8 mouse cellular contexts compared by ENCODE assay signal in genomic region chr6:94700612-94701011, GRCm38 (mm10). TPM values are rescaled to one million over a fixed set of nuclear protein-coding genes. Genes with fewer than 3 reads are reported as not detected.
A peak's percentile ranks its signal among the peaks of the same experiment; 100 is the strongest.
DNase-seq lines count a peak whose midpoint lies in the region; ATAC-seq and TF ChIP-seq lines count a peak whose summit lies in the region.

No protein-coding gene starts in this region.

- H3K9ac ChIP-seq in heart, adult 2 months (ENCODE audit: low read depth, low read length), result no peak overlapping the region; the same call in 1 of the 2 replicates
- 0 out of 2 replicates have a peak overlapping the region, but pooled peaks have one; percentile 0 for H3K9ac ChIP-seq in intestine, postnatal 0 days (ENCODE audit: low read depth, low read length)
- H3K9ac ChIP-seq in liver, postnatal 0 days (replicated peaks), result no peak overlapping the region
- H3K9ac ChIP-seq in neural tube, embryonic 14.5 days (replicated peaks; ENCODE audit: low read depth, low read length), result no peak overlapping the region

- no peak for TF ChIP-seq CTCF in heart, adult 2 months (IDR thresholded peaks at IDR 0.05)
- TF ChIP-seq CTCF in intestine, postnatal 0 days (IDR thresholded peaks at IDR 0.05; ENCODE audit: low read depth), result no peak
- no peak for TF ChIP-seq CTCF in liver, postnatal 0 days (IDR thresholded peaks at IDR 0.05; ENCODE audit: low read depth)

- peaks cover 5% of the 10 kb centered on the region for H3K4me1 ChIP-seq in heart, adult 2 months (ENCODE audit: control insufficient read depth, insufficient read depth, low read length)
- peaks cover 5% of the 10 kb centered on the region; the same call in 1 of the 2 replicates for H3K4me1 ChIP-seq in intestine, postnatal 0 days (replicated peaks; ENCODE audit: control insufficient read depth, insufficient read depth, low read length)
- peaks cover 12% of the 10 kb centered on the region for H3K4me1 ChIP-seq in liver, postnatal 0 days (ENCODE audit: insufficient read depth)
- 0 out of 2 replicates have a peak, but pooled peaks cover 8% of the 10 kb centered on the region for H3K4me1 ChIP-seq in neural tube, embryonic 14.5 days (ENCODE audit: control insufficient read depth, insufficient read depth, low read length)

- no peaks in the 10 kb centered on the region for H3K36me3 ChIP-seq in heart, adult 2 months (ENCODE audit: control insufficient read depth, insufficient read depth, low read length)
- no peaks in the 10 kb centered on the region for H3K36me3 ChIP-seq in intestine, postnatal 0 days (ENCODE audit: control insufficient read depth, insufficient read depth)
- H3K36me3 ChIP-seq in liver, postnatal 0 days (replicated peaks; ENCODE audit: insufficient read depth, low read length), result no peaks in the 10 kb centered on the region
- no peaks in the 10 kb centered on the region for H3K36me3 ChIP-seq in neural tube, embryonic 14.5 days (ENCODE audit: control insufficient read depth, insufficient read depth, low read length)

- TF ChIP-seq EP300 in heart, adult 2 months (IDR thresholded peaks at IDR 0.05; ENCODE audit: insufficient read depth, low read depth, low read length), result no peak
- no peak for TF ChIP-seq EP300 in liver, postnatal 0 days (IDR thresholded peaks at IDR 0.05; ENCODE audit: low read depth)

- peak overlapping the region; percentile 70 for H3K27ac ChIP-seq in heart, adult 2 months
- peak overlapping the region; percentile 88; the same call in 1 of the 2 replicates for H3K27ac ChIP-seq in intestine, postnatal 0 days (ENCODE audit: low read depth, low read length)
- peak overlapping the region; percentile 53 for H3K27ac ChIP-seq in liver, postnatal 0 days (ENCODE audit: low read depth)
- H3K27ac ChIP-seq in neural tube, embryonic 14.5 days (ENCODE audit: low read depth, low read length), result no peak overlapping the region

- H3K4me3 ChIP-seq in heart, adult 2 months, result peak overlapping the region; percentile 51
- H3K4me3 ChIP-seq in intestine, postnatal 0 days (ENCODE audit: low read depth, low read length), result peak overlapping the region; percentile 94
- H3K4me3 ChIP-seq in liver, postnatal 0 days (ENCODE audit: low read depth, low read length), result peak overlapping the region; percentile 80
- peak overlapping the region; percentile 86 for H3K4me3 ChIP-seq in neural tube, embryonic 14.5 days (ENCODE audit: low read depth, low read length)

- peak; percentile 23; the same call in 1 of the 2 replicates for ATAC-seq in intestine, postnatal 0 days
- peak; percentile 31 for ATAC-seq in liver, postnatal 0 days
- no peak for ATAC-seq in neural tube, embryonic 14.5 days (ENCODE audit: low read depth)

- no peaks in the 10 kb centered on the region for H3K9me3 ChIP-seq in intestine, postnatal 0 days (ENCODE audit: control insufficient read depth)
- H3K9me3 ChIP-seq in liver, postnatal 0 days (ENCODE audit: low read length), result no peaks in the 10 kb centered on the region
- H3K9me3 ChIP-seq in neural tube, embryonic 14.5 days (ENCODE audit: control insufficient read depth, low read length), result no peaks in the 10 kb centered on the region

- H3K79me2 ChIP-seq in heart, adult 2 months (replicated peaks; ENCODE audit: control insufficient read depth, insufficient read depth, low read length), result no peaks in the 10 kb centered on the region

- under 1% methylated on average over 8 of the region's 8 CpGs for WGBS in heart, adult 2 months
- WGBS in intestine, postnatal 0 days, result under 1% methylated on average over 8 of the region's 8 CpGs
- under 1% methylated on average over 8 of the region's 8 CpGs for WGBS in liver, postnatal 0 days (ENCODE audit: insufficient replicate concordance)
- 1% methylated on average over 8 of the region's 8 CpGs for WGBS in neural tube, embryonic 14.5 days

- peak overlapping the region; percentile 77 for H3K4me2 ChIP-seq in intestine, postnatal 0 days (replicated peaks; ENCODE audit: low read depth)
- peak overlapping the region; percentile 94 for H3K4me2 ChIP-seq in liver, postnatal 0 days (ENCODE audit: low read depth, low read length)
- peak overlapping the region; percentile 79 for H3K4me2 ChIP-seq in neural tube, embryonic 14.5 days (ENCODE audit: low read depth, low read length)

- intact Hi-C loops in heart, adult 2 months (cut with DNase I), result loop anchor here (10.0 kb wide), 1 partner anchor 264 kb away; no protein-coding TSS in a partner anchor

- 0 out of 2 replicates have a peak, but pooled peaks have one; percentile 7 for TF ChIP-seq POLR2A in heart, adult 2 months (IDR thresholded peaks at IDR 0.05; ENCODE audit: insufficient read depth, low read depth, low read length)

- peak; percentile 78 for DNase-seq in CD4-positive, CD25-positive, alpha-beta regulatory T cell, adult 2 months (ENCODE audit: low read depth, low spot score)
- DNase-seq in ZHBTc4 (ENCODE audit: low read depth, low spot score), result peak; percentile 81
- DNase-seq in embryo, embryonic 10.5 days (ENCODE audit: low spot score), result peak; percentile 83
- peak; percentile 78 to 79 for DNase-seq in heart, adult 2 months
- peak; percentile 73 for DNase-seq in liver, postnatal 0 days
- DNase-seq in frontal cortex, postnatal 36 days (ENCODE audit: low spot score in 2 of 2), result no peak

- H3K27me3 ChIP-seq in heart, adult 2 months (ENCODE audit: control insufficient read depth, insufficient read depth, low read length), result no peaks in the 10 kb centered on the region
- H3K27me3 ChIP-seq in intestine, postnatal 0 days (replicated peaks; ENCODE audit: control insufficient read depth, insufficient read depth, low read length), result no peaks in the 10 kb centered on the region
- H3K27me3 ChIP-seq in liver, postnatal 0 days (ENCODE audit: insufficient read depth, low read length), result peaks cover 23% of the 10 kb centered on the region
- no peaks in the 10 kb centered on the region for H3K27me3 ChIP-seq in neural tube, embryonic 14.5 days (ENCODE audit: control insufficient read depth, insufficient read depth, low read length)

RNA-seq across cellular contexts. Expression of gene Lrig1, which starts 0.7 kb away (rescaled TPM):
- total RNA-seq in heart, adult 2 months (2021), result 10 to 100 TPM; 30.4 to 32.7 TPM
- polyA plus RNA-seq in heart, adult 2 months (2012; rRNA removed), result 23.3 and 35.5 TPM in 2 replicates
- 13.3 and 13.4 TPM in 2 replicates for polyA plus RNA-seq in intestine, postnatal 0 days (2015; fragmentation: Nextera tagmentation; extraction: Ambion mirVana)
- 2.5 and 2.9 TPM in 2 replicates for polyA plus RNA-seq in liver, postnatal 0 days (2015; fragmentation: Nextera tagmentation; extraction: Ambion mirVana)
- 20.6 and 25.2 TPM in 2 replicates for polyA plus RNA-seq in neural tube, embryonic 14.5 days (2014; fragmentation: Nextera tagmentation; extraction: Ambion mirVana)

Comparison
In these comparisons a context has a peak if more than half of its experiments do, and no peak if none do; other contexts are left out.
1. DNase-seq: peak in CD4-positive, CD25-positive, alpha-beta regulatory T cell, adult 2 months (single experiment), ZHBTc4 (single experiment), embryo, embryonic 10.5 days (single experiment), heart, adult 2 months (2 of 2) and liver, postnatal 0 days (single experiment); none in frontal cortex, postnatal 36 days (0 of 2).
2. Peak in every context shown above with its lines, with median percentiles within 50 percentile points of each other: H3K4me3 ChIP-seq and H3K4me2 ChIP-seq.